Mouse (Mus musculus) forebrain, embryonic 11.5 days (tissue): ENCODE measurements at regions not wholly inside any gene's neighbourhood (a gene's known extent, or its start where the extent isn't known, plus 50 kb on each side); places are given as distances from the start of the nearest gene placed in this dataset.

Source experiments
- ATAC-seq: fragments of 200-750 bp; cut with Nextera tagmentation; replicated peaks from 2 replicates; pipeline ENCODE4 v1.8.0; 2017; ENCODE audit warnings: moderate TSS enrichment; ENCODE audit not compliant: low FRiP score
- DNase-seq: peaks from one replicate; pipeline ENCODE4 v3.0.0-alpha.2; 2017; ENCODE audit warnings: low spot score
- H3K27ac ChIP-seq: fragments of 300-500 bp; sonication (generic); 2 replicates; pipeline ENCODE4 v1.5.1; 2014; ENCODE audit warnings: low read depth, low read length
- H3K27me3 ChIP-seq: fragments of 300-500 bp; sonication (generic); 2 replicates; pipeline ENCODE4 v1.6.1; 2014; ENCODE audit warnings: mild to moderate bottlenecking, low read length, mixed read lengths; ENCODE audit not compliant: control insufficient read depth, insufficient read depth
- H3K36me3 ChIP-seq: fragments of 300-500 bp; sonication (generic); 2 replicates; pipeline ENCODE4 v1.6.1; 2014; ENCODE audit warnings: mild to moderate bottlenecking, low read length, moderate library complexity, mixed read lengths; ENCODE audit not compliant: control insufficient read depth, insufficient read depth
- H3K4me1 ChIP-seq: fragments of 300-500 bp; sonication (generic); replicated peaks from 2 replicates; pipeline ENCODE4 v1.6.1; 2014; ENCODE audit warnings: low read length, mixed read lengths; ENCODE audit not compliant: control insufficient read depth, insufficient read depth
- H3K4me2 ChIP-seq: fragments of 300-500 bp; sonication (generic); 2 replicates; pipeline ENCODE4 v1.6.1; 2014; ENCODE audit warnings: low read depth, mild to moderate bottlenecking, low read length, moderate library complexity, mixed read lengths; ENCODE audit not compliant: severe bottlenecking
- H3K4me3 ChIP-seq: fragments of 300-500 bp; sonication (generic); 2 replicates; pipeline ENCODE4 v1.5.1; 2014; ENCODE audit warnings: low read depth, low read length
- H3K9ac ChIP-seq: fragments of 300-500 bp; sonication (generic); 2 replicates; pipeline ENCODE4 v1.6.1; 2014; ENCODE audit warnings: low read length
- H3K9me3 ChIP-seq: fragments of 300-500 bp; sonication (generic); 2 replicates; pipeline ENCODE4 v1.6.1; 2016; ENCODE audit warnings: low read length, mixed read lengths; ENCODE audit not compliant: control insufficient read depth
- WGBS: fragments of 180-500 bp; shearing (Covaris S2); extraction: QIAGEN DNeasy Blood & Tissue Kit; methylation state at CpG from one replicate; pipeline ENCODE4 v1.1.7; 2014; 5-methylcytosine and 5-hydroxymethylcytosine counted together

GRCm38 (mm10) chr14:123187270-123188058 lies 203.6 kb upstream of the Tmtc4 start:
- H3K9me3 ChIP-seq, result no peaks in the 10 kb centered on the region
- no peak overlapping the region for H3K4me2 ChIP-seq
- H3K27ac ChIP-seq, result no peak overlapping the region
- ATAC-seq (no peak; the same call in 1 of the 2 replicates), DNase-seq (peak; percentile 53)
- H3K4me3 ChIP-seq, result no peak overlapping the region
- no peak overlapping the region for H3K9ac ChIP-seq
- H3K36me3 ChIP-seq, result no peaks in the 10 kb centered on the region
- WGBS, result 73% methylated on average over 11 of the region's 11 CpGs
- no peaks in the 10 kb centered on the region for H3K27me3 ChIP-seq
- no peaks in the 10 kb centered on the region for H3K4me1 ChIP-seq

- no peak for ATAC-seq
- no peak overlapping the region for H3K4me3 ChIP-seq
These were observed 189.3 kb upstream of the Tmtc4 start for GRCm38 (mm10) chr14:123173183-123173582.

GRCm38 (mm10) chr14:123171865-123172264 lies 188.0 kb upstream of the Tmtc4 start:
- Histone ChIP-seq H3K36me3 (no peaks in the 10 kb centered on the region), H3K27ac (no peak overlapping the region), H3K9ac (no peak overlapping the region), H3K27me3 (no peaks in the 10 kb centered on the region), H3K4me2 (no peak overlapping the region), H3K9me3 (no peaks in the 10 kb centered on the region), H3K4me1 (no peaks in the 10 kb centered on the region), H3K4me3 (no peak overlapping the region)
- DNase-seq (no peak), ATAC-seq (no peak)
- WGBS, result 65% methylated on average over 1 of the region's 1 CpGs

More at GRCm38 (mm10) chr14:123173183-123173582, 189.3 kb upstream of the Tmtc4 start:
- Histone ChIP-seq H3K27ac (no peak overlapping the region), H3K9me3 (no peaks in the 10 kb centered on the region), H3K9ac (no peak overlapping the region), H3K36me3 (no peaks in the 10 kb centered on the region), H3K4me1 (no peaks in the 10 kb centered on the region), H3K4me2 (no peak overlapping the region), H3K27me3 (no peaks in the 10 kb centered on the region)
- no peak for DNase-seq
- 56% methylated on average over 2 of the region's 2 CpGs for WGBS

GRCm38 (mm10) chr14:123163842-123164241 lies 180.0 kb upstream of the Tmtc4 start:
- Histone ChIP-seq H3K9ac (no peak overlapping the region), H3K4me3 (no peak overlapping the region), H3K4me2 (no peak overlapping the region), H3K36me3 (no peaks in the 10 kb centered on the region), H3K27me3 (no peaks in the 10 kb centered on the region), H3K27ac (no peak overlapping the region), H3K9me3 (no peaks in the 10 kb centered on the region), H3K4me1 (no peaks in the 10 kb centered on the region)
- 67% methylated on average over 4 of the region's 4 CpGs for WGBS
- ATAC-seq, result no peak
- DNase-seq, result no peak

- Histone ChIP-seq H3K36me3 (no peaks in the 10 kb centered on the region), H3K9me3 (no peaks in the 10 kb centered on the region), H3K27me3 (no peaks in the 10 kb centered on the region), H3K9ac (no peak overlapping the region), H3K4me3 (no peak overlapping the region), H3K27ac (no peak overlapping the region), H3K4me1 (no peaks in the 10 kb centered on the region), H3K4me2 (no peak overlapping the region)
- ATAC-seq, result no peak
- DNase-seq, result no peak
- 72% methylated on average over 5 of the region's 5 CpGs for WGBS
These were observed 159.7 kb upstream of the Tmtc4 start for GRCm38 (mm10) chr14:123143489-123144046.

GRCm38 (mm10) chr14:123138743-123139705 lies 155.2 kb upstream of the Tmtc4 start:
- Histone ChIP-seq H3K9me3 (no peaks in the 10 kb centered on the region), H3K9ac (no peak overlapping the region), H3K27me3 (no peaks in the 10 kb centered on the region), H3K4me1 (no peaks in the 10 kb centered on the region), H3K36me3 (no peaks in the 10 kb centered on the region), H3K27ac (no peak overlapping the region), H3K4me2 (no peak overlapping the region), H3K4me3 (no peak overlapping the region)
- no peak for DNase-seq
- peak; percentile 78 for ATAC-seq
- WGBS, result 55% methylated on average over 6 of the region's 6 CpGs

- Histone ChIP-seq H3K9ac (no peak overlapping the region), H3K4me2 (no peak overlapping the region), H3K36me3 (no peaks in the 10 kb centered on the region), H3K27me3 (no peaks in the 10 kb centered on the region), H3K4me1 (no peaks in the 10 kb centered on the region), H3K27ac (no peak overlapping the region), H3K9me3 (no peaks in the 10 kb centered on the region), H3K4me3 (no peak overlapping the region)
- DNase-seq (no peak), ATAC-seq (no peak)
- 60% methylated on average over 1 of the region's 1 CpGs for WGBS
These were observed 150.1 kb upstream of the Tmtc4 start for GRCm38 (mm10) chr14:123133979-123134378.

GRCm38 (mm10) chr14:123120361-123120760 lies 136.5 kb upstream of the Tmtc4 start:
- 89% methylated on average over 2 of the region's 2 CpGs for WGBS
- Histone ChIP-seq H3K4me1 (no peaks in the 10 kb centered on the region), H3K27ac (no peak overlapping the region), H3K4me3 (no peak overlapping the region), H3K4me2 (no peak overlapping the region), H3K27me3 (no peaks in the 10 kb centered on the region), H3K9ac (no peak overlapping the region), H3K9me3 (no peaks in the 10 kb centered on the region; the same call in 1 of the 2 replicates), H3K36me3 (no peaks in the 10 kb centered on the region)
- ATAC-seq (no peak), DNase-seq (no peak)
